Mouse (Mus musculus) bone marrow, adult 2 months (tissue): Measurements from ENCODE around the gene Gm17490.

ENCODE experiments used
- CTCF ChIP-seq: fragments of 200-500 bp; IDR thresholded peaks from 2 replicates; pipeline ENCODE4 v1.5.1; 2011; ENCODE audit warnings: low read length, control low read depth; ENCODE audit not compliant: control insufficient read depth, insufficient read depth
- POLR2A ChIP-seq: fragments of 200-500 bp; IDR thresholded peaks from 2 replicates; pipeline ENCODE4 v1.6.1; 2011; ENCODE audit warnings: low read depth, mild to moderate bottlenecking, control low read depth, low read length, borderline replicate concordance; ENCODE audit not compliant: control insufficient read depth

GRCm38 (mm10) chr2:11659263-11659662 lies 33.2 kb upstream of the Gm17490 start:
- no peak for TF ChIP-seq CTCF
- no peak for TF ChIP-seq POLR2A
